Mouse (Mus musculus): ENCODE data around the gene Phyhipl.

Gene Phyhipl

GRCm38 (mm10) chr10:70655828-70656227 is at the start of gene Phyhipl:
Gene Phyhipl, minus strand, starts transcription at chr10:70655965.
- in situ Hi-C loops (cut with MboI; ENCODE audit: low pct_unique_long_range_greater_than_20kb in 1 of 2, low sequenced_read_pairs in 2 of 2, unreplicated experiment in 1 of 2): no loop called here

GRCm38 (mm10) chr10:70703211-70703610 is 47.4 kb upstream of the Phyhipl start:
- in situ Hi-C loops (cut with MboI; ENCODE audit: low pct_unique_long_range_greater_than_20kb in 1 of 2, low sequenced_read_pairs in 2 of 2, unreplicated experiment in 1 of 2): no loop called here

GRCm38 (mm10) chr10:70699581-70699980 is 43.8 kb upstream of the Phyhipl start:
- in situ Hi-C loops (cut with MboI; ENCODE audit: low pct_unique_long_range_greater_than_20kb in 1 of 2, low sequenced_read_pairs in 2 of 2, unreplicated experiment in 1 of 2): no loop called here

- in situ Hi-C loops (cut with MboI; ENCODE audit: low pct_unique_long_range_greater_than_20kb in 1 of 2, low sequenced_read_pairs in 2 of 2, unreplicated experiment in 1 of 2): no loop called here
These were observed 42.2 kb upstream of the Phyhipl start for GRCm38 (mm10) chr10:70698014-70698413.

- in situ Hi-C loops (cut with MboI; ENCODE audit: low pct_unique_long_range_greater_than_20kb in 1 of 2, low sequenced_read_pairs in 2 of 2, unreplicated experiment in 1 of 2): no loop called here
These were observed 41.2 kb upstream of the Phyhipl start for GRCm38 (mm10) chr10:70696748-70697585.

- in situ Hi-C loops (cut with MboI; ENCODE audit: low pct_unique_long_range_greater_than_20kb in 1 of 2, low sequenced_read_pairs in 2 of 2, unreplicated experiment in 1 of 2): no loop called here
These were observed 33.6 kb upstream of the Phyhipl start for GRCm38 (mm10) chr10:70689346-70689745.

- in situ Hi-C loops (cut with MboI; ENCODE audit: low pct_unique_long_range_greater_than_20kb in 1 of 2, low sequenced_read_pairs in 2 of 2, unreplicated experiment in 1 of 2): no loop called here
These were observed 33.1 kb upstream of the Phyhipl start for GRCm38 (mm10) chr10:70688881-70689280.

GRCm38 (mm10) chr10:70686941-70687703 is 31.4 kb upstream of the Phyhipl start:
- in situ Hi-C loops (cut with MboI; ENCODE audit: low pct_unique_long_range_greater_than_20kb in 1 of 2, low sequenced_read_pairs in 2 of 2, unreplicated experiment in 1 of 2): no loop called here

- in situ Hi-C loops (cut with MboI; ENCODE audit: low pct_unique_long_range_greater_than_20kb in 1 of 2, low sequenced_read_pairs in 2 of 2, unreplicated experiment in 1 of 2): no loop called here
These were observed 30.7 kb upstream of the Phyhipl start for GRCm38 (mm10) chr10:70686505-70686904.

- in situ Hi-C loops (cut with MboI; ENCODE audit: low pct_unique_long_range_greater_than_20kb in 1 of 2, low sequenced_read_pairs in 2 of 2, unreplicated experiment in 1 of 2): no loop called here
These were observed 27.7 kb upstream of the Phyhipl start for GRCm38 (mm10) chr10:70683508-70683907.

- in situ Hi-C loops (cut with MboI; ENCODE audit: low pct_unique_long_range_greater_than_20kb in 1 of 2, low sequenced_read_pairs in 2 of 2, unreplicated experiment in 1 of 2): no loop called here
These were observed 22.2 kb upstream of the Phyhipl start for GRCm38 (mm10) chr10:70677946-70678345.

GRCm38 (mm10) chr10:70656272-70656671 is 507 bp upstream of the Phyhipl start:
- in situ Hi-C loops (cut with MboI; ENCODE audit: low pct_unique_long_range_greater_than_20kb in 1 of 2, low sequenced_read_pairs in 2 of 2, unreplicated experiment in 1 of 2): no loop called here

GRCm38 (mm10) chr10:70654655-70655054 is 1.1 kb downstream of the Phyhipl start:
- in situ Hi-C loops (cut with MboI; ENCODE audit: low pct_unique_long_range_greater_than_20kb in 1 of 2, low sequenced_read_pairs in 2 of 2, unreplicated experiment in 1 of 2): no loop called here

GRCm38 (mm10) chr10:70654139-70654538 is 1.6 kb downstream of the Phyhipl start:
- in situ Hi-C loops (cut with MboI; ENCODE audit: low pct_unique_long_range_greater_than_20kb in 1 of 2, low sequenced_read_pairs in 2 of 2, unreplicated experiment in 1 of 2): no loop called here

GRCm38 (mm10) chr10:70651769-70652648 is 3.8 kb downstream of the Phyhipl start:
- in situ Hi-C loops (cut with MboI; ENCODE audit: low pct_unique_long_range_greater_than_20kb in 1 of 2, low sequenced_read_pairs in 2 of 2, unreplicated experiment in 1 of 2): no loop called here

GRCm38 (mm10) chr10:70648831-70649230 is 6.9 kb downstream of the Phyhipl start:
- in situ Hi-C loops (cut with MboI; ENCODE audit: low pct_unique_long_range_greater_than_20kb in 1 of 2, low sequenced_read_pairs in 2 of 2, unreplicated experiment in 1 of 2): no loop called here

- in situ Hi-C loops (cut with MboI; ENCODE audit: low pct_unique_long_range_greater_than_20kb in 1 of 2, low sequenced_read_pairs in 2 of 2, unreplicated experiment in 1 of 2): no loop called here
These were observed 12.6 kb downstream of the Phyhipl start for GRCm38 (mm10) chr10:70643131-70643530.

GRCm38 (mm10) chr10:70640896-70641596 is 14.7 kb downstream of the Phyhipl start:
- in situ Hi-C loops (cut with MboI; ENCODE audit: low pct_unique_long_range_greater_than_20kb in 1 of 2, low sequenced_read_pairs in 2 of 2, unreplicated experiment in 1 of 2): no loop called here

Data from mouse embryonic stem cell (cell line).